Mouse (Mus musculus) embryonic facial prominence, embryonic 10.5 days (tissue): Measurements from ENCODE around the gene Rpl23. TPM values are rescaled to one million over a fixed set of nuclear protein-coding genes. Genes with fewer than 3 reads are reported as not detected.

Experiments used
- microRNA-seq: library from miRNA; unstranded; fragments of <30 nt; microRNA quantifications from one replicate; pipeline ENCODE4, GENCODE M21; 2017
- polyA plus RNA-seq: library from polyadenylated mRNA; unstranded; fragments of >200 nt; fragmentation: Nextera tagmentation; extraction: Ambion mirVana; gene quantifications from 2 replicates; pipeline ENCODE4 v1.2.1, GENCODE M21; 2016

The Rpl23 gene
- polyA plus RNA-seq, 1 experiment from 2014 or later: 481 TPM

Small RNAs within 50 kb of the gene (microRNA-seq; reads per million reads assigned to microRNA genes)
- gene Mir8102: not detected

Other genes starting within 250 kb of the Rpl23 start
- gene Srcin1, start 206.3 kb downstream of the Rpl23 start, polyA plus RNA-seq: 0.72 and 0.80 TPM in 2 replicates
- 13.0 and 14.4 TPM in 2 replicates for gene Epop, start 152.7 kb downstream of the Rpl23 start, polyA plus RNA-seq
- gene Mllt6, start 119.0 kb downstream of the Rpl23 start, polyA plus RNA-seq: 2.1 and 2.2 TPM in 2 replicates
- gene Cisd3, start 96.6 kb downstream of the Rpl23 start, polyA plus RNA-seq: 18.2 and 20.0 TPM in 2 replicates
- 23.2 and 24.1 TPM in 2 replicates for gene Pcgf2, start 81.9 kb downstream of the Rpl23 start, polyA plus RNA-seq
- 634 and 654 TPM in 2 replicates for gene Psmb3, start 79.0 kb downstream of the Rpl23 start, polyA plus RNA-seq
- gene Pip4k2b, start 37.7 kb downstream of the Rpl23 start, polyA plus RNA-seq: 1.9 and 2.1 TPM in 2 replicates
- gene Cwc25, start 15.9 kb downstream of the Rpl23 start, polyA plus RNA-seq: 22.0 and 24.2 TPM in 2 replicates
- 0.85 and 1.1 TPM in 2 replicates for gene 1700001P01Rik, start 6.5 kb downstream of the Rpl23 start, polyA plus RNA-seq
- 90.5 and 98.7 TPM in 2 replicates for gene Lasp1, start 16.6 kb upstream of the Rpl23 start, polyA plus RNA-seq
- gene B230217C12Rik, start 58.3 kb upstream of the Rpl23 start, polyA plus RNA-seq: 14.0 and 16.0 TPM in 2 replicates
- gene Fbxo47, start 101.7 kb upstream of the Rpl23 start, polyA plus RNA-seq: 0.42 and 0.67 TPM in 2 replicates
- gene Plxdc1, start 204.0 kb upstream of the Rpl23 start, polyA plus RNA-seq: 0.07 and 0.13 TPM in 2 replicates
- gene Arl5c, start 213.7 kb upstream of the Rpl23 start, polyA plus RNA-seq: 15.6 and 19.2 TPM in 2 replicates
- 5.3 and 5.7 TPM in 2 replicates for gene Cacnb1, start 240.6 kb upstream of the Rpl23 start, polyA plus RNA-seq
- 1,206 and 1,219 TPM in 2 replicates for gene Rpl19, start 244.3 kb upstream of the Rpl23 start, polyA plus RNA-seq